8 mouse cellular contexts compared by ENCODE assay signal in the genomic region with DNA sequence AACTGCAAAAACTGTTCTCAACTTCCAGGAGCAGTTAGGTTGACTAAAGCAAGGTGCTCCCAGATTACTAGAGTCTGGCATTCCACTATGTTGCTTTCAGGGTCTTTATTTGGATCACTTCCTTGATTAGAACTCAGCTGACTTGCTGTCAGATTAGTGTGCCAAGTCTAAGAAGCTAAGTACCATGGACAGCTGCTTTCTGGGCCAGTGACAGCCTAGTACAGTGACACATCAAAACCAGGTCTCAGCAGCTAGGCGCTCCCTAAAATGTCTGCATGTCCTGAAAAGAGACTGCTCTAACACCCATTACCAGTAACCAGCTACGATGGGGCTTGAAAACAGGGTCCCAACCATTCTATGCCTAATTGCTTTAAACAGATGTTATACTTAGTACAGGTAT. TPM values are rescaled to one million over a fixed set of nuclear protein-coding genes. Genes with fewer than 3 reads are reported as not detected.
DNase-seq lines count a peak whose midpoint lies in the region; ATAC-seq lines count a peak whose summit lies in the region.

No protein-coding gene starts in this region.

- intact Hi-C loops in heart, postnatal 25 days (cut with DNase I) = no loop called here
- intact Hi-C loops in left cerebral cortex, postnatal 10 days (cut with DNase I) = loop anchor here (10.0 kb wide), 1 partner anchor 187 kb away; no protein-coding TSS in a partner anchor

- peak; percentile 58; the same call in 1 of the 2 replicates for ATAC-seq in common myeloid progenitor, adult 5-6 weeks (replicated peaks; ENCODE audit: low read depth, poor library complexity, severe bottlenecking)
- no peak for ATAC-seq in monocyte, adult 5-6 weeks (replicated peaks; ENCODE audit: insufficient number of reproducible peaks, low FRiP score, low TSS enrichment, poor library complexity, severe bottlenecking)

- DNase-seq in heart, adult 18-20 months = peak; percentile 8 to 42
- no peak for DNase-seq in heart, postnatal 25 days (ENCODE audit: low spot score)
- DNase-seq in lung, postnatal 14 days = peak; percentile 7
- DNase-seq in lung, postnatal 25 days (ENCODE audit: low spot score) = no peak
- DNase-seq in mesoderm, embryonic 11.5 days (ENCODE audit: low read depth, low spot score) = peak; percentile 60
- no peak for DNase-seq in left cerebral cortex, postnatal 10 days (ENCODE audit: extremely low spot score in 1 of 2, low spot score in 2 of 2)

RNA-seq across cellular contexts. Expression of gene Slc24a2, which starts 8.7 kb away (rescaled TPM):
- total RNA-seq in heart, adult 18-20 months (2021) = 1 to 10 TPM; 2.0 to 2.2 TPM
- 1 to 10 TPM; 1.4 TPM for total RNA-seq in heart, postnatal 25 days (2021)
- total RNA-seq in common myeloid progenitor, adult 5-6 weeks (2017) = not detected in 2 replicates
- total RNA-seq in left cerebral cortex, postnatal 10 days (2021) = 100 to 1,000 TPM; 107 to 121 TPM
- total RNA-seq in monocyte, adult 5-6 weeks (2017) = not detected in 3 replicates

Comparison
In these comparisons a context has a peak if more than half of its experiments do, and no peak if none do; other contexts are left out.
1. DNase-seq: peak in heart, adult 18-20 months (2 of 2), lung, postnatal 14 days (single experiment) and mesoderm, embryonic 11.5 days (single experiment); none in heart, postnatal 25 days (single experiment), lung, postnatal 25 days (single experiment) and left cerebral cortex, postnatal 10 days (0 of 2).
2. RNA of gene Slc24a2, which starts 8.7 kb away (total RNA-seq): 107 to 121 TPM in left cerebral cortex, postnatal 10 days; 2.0 to 2.2 TPM in heart, adult 18-20 months, 1.4 TPM in heart, postnatal 25 days, not detected in common myeloid progenitor, adult 5-6 weeks and not detected in monocyte, adult 5-6 weeks; every median in the first group is over 10 times any median in the second.